Mouse (Mus musculus) myocyte (in vitro differentiated cells): ENCODE measurements around the gene AL607142.1.

Source experiments
- POLR2AphosphoS2 ChIP-seq: IDR thresholded peaks from one replicate; pipeline ENCODE4 v1.6.1; 2011; ENCODE audit warnings: low read depth, control low read depth; ENCODE audit not compliant: insufficient read length
- TCF3 ChIP-seq: IDR thresholded peaks from one replicate; pipeline ENCODE4 v1.6.1; 2011; ENCODE audit warnings: low read depth, control low read depth; ENCODE audit not compliant: insufficient read length

DNA sequence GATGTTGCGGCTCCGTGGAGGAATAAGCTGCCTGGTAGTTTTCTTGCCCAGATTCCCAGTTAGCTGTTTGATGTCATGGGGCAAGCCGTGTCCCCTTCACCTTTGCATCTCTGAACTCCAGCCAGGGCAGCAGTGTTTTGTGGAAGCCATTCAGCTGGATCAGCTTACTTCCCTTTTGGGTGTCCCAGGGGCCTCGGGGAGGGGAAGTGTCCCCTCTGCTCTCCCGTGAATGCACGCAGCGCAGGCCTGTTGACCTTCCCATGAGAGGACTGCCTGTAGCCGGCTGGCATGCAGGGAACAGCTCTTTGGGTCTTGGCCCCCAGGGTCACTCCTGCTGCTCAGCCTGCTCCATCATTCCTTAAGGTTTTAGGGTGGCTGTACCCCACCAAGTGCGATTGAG, 10.7 kb upstream of the AL607142.1 start:
- TF ChIP-seq TCF3 (no peak), POLR2AphosphoS2 (no peak)
